Mouse (Mus musculus): Measurements from ENCODE around the gene Vgll1.

The Vgll1 gene

DNA sequence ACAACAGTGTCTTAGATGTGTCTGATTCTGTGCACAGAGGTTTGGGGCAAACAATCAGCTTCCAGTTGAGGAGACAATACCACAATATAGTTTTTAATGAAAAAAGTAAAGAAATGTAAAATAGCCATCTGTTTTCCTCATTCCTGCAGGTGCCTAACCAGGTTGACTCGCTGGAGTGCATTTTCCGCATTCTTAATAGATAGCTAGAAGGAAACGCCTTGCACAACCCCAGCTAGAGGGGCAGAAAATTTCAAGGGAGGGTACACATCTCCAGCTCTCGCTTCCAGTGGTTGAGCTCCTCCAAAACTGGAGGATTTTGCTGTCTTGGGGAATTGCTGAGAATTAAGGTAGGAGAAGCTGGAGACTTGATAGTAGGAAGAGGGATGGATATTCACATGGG is at the start of gene Vgll1:
Vgll1 (plus strand) TSS at position 301 of the 400 bp plus-strand sequence.
- DNase-seq (ENCODE audit: extremely low read depth, insufficient read length, low spot score) = no peak

DNA sequence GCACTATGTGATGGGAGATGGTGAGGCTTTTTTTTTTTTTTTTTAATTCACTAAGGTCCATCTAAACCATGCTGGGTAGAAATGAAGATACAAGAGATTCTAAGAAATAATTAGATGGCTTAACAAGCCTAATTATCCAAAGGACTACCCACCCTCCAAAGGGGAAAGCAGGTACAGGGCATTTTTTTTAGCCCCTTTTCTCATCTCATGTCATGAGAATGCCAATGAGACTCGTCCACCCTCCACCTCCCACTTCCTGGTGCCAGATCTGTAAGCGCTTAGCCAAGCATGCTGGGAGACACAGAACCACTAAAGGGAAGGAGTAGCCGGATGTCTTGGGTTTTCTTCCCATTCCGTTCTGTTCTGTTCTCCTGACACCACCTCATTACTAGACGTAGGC is 45.1 kb upstream of the Vgll1 start, which contains the start of gene Brs3:
Brs3 (plus strand) TSS at position 301 of the 400 bp plus-strand sequence.
- DNase-seq (ENCODE audit: extremely low read depth, insufficient read length, low spot score) = no peak

DNA sequence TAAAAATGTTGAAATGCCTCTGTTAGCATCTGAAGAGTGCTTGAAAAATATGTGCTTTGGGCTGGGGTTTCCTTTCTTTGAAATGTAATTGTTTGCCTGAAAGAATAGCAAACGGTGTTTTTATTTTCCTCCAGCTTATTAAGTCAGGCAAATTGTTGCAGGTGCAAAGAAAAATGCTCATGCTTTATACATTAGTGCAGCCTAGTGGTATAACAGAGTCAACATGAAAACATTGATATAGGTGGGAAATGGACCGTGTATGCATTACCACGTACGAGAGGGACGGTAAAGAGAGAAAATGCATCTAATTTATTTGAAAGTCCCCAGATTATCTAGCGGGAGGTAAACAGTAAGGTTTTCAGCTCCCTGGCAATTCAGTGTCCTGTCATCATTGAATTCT is 44.0 kb upstream of the Vgll1 start:
- DNase-seq (ENCODE audit: extremely low read depth, insufficient read length, low spot score) = no peak

DNA sequence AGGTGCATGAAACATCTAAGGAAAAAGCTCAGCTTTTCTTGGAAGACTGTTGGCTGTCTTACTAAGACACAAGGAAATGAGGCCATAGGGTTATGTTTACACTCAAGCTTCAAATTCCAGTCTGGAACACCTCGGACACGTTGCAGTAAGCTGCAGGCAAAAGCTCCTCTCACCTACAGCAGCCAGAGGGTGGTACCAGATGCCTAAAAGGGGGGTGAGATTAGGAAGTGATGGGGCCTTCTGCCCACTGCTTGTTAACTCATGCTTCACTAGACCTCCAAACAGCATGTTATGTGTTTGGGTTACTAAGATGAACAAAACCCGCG is 35.1 kb upstream of the Vgll1 start:
- no peak for DNase-seq (ENCODE audit: extremely low read depth, insufficient read length, low spot score)

DNA sequence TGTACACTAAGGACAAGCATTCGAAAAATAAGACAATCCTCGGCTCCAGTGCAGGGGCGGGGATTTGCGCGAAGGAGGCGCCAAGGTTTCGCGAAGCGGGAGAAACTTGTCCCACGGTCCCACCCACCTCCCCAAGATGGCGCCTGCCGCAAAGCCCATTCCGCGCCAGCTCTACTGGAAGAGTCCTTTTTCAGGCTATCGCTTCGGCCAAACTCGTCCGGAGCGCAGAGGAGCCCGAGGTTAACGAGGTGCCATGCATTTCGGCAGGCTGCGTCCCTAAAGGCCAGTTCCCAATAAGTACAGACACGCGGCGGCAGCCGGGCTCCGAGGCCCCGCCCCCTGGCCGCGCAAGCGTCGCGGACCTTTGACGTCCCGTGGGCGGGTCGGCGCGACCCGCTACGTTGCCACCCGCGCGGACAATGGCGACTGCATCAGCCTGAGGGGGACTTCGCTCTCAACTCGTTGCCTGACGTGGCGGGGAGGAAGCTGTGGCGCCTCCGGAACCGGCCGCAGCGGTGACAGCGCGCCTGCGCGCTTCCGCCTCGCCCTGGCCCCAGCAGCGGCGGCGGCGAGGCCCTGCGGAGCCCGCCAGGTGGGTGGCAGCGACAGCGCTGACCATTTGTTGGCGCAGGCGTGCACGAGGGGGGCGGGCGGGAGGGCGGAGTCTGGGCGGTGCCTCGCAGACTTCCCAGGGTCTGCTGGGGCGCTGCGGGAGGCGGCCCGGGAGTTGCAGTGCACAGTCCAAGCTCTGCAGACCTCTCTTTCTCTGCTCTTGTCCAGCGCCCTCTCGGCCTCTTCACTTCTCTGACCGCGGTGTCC is 34.5 kb upstream of the Vgll1 start, which contains the start of gene Htatsf1:
Htatsf1 (plus strand) TSS at position 410 of the 819 bp plus-strand sequence.
- peak; percentile 90 for DNase-seq (ENCODE audit: extremely low read depth, insufficient read length, low spot score)

DNA sequence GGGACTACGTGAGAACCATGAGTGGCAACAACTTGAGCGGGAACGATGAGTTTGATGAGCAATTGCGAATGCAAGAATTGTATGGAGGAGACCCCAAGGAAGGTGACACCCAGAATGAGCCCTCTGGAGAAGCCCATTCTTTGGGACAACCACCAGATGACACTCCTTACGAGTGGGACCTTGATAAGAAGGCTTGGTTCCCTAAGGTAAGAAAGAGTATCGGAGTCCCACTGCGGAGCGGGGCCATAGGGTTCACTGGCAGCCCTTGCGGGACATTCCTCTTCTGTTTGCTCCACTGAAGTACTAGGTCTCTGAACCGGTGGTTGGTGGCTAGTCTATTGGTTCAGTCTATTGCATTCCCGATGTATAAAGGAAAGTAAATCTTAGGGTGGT is 33.9 kb upstream of the Vgll1 start:
- no peak for DNase-seq (ENCODE audit: extremely low read depth, insufficient read length, low spot score)

DNA sequence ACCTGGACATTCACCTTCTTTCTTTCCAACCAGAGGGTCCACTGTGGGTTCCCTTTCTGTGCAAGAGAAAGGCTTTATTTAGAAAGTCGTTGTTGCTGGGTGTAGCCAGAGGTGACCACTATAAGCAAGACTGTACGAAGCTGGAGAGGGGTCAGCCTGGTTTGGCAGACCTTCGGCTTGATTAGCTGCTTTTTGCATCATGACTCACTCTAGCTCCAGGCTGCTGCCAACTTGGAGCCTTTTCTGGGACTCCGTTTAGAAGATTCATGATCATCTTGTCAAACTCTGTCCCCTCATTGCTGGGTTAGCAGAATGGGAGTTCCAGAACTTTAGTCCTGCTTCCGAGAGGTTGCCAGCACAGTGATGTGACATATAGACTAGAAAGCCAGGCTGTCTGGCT is 6.4 kb upstream of the Vgll1 start:
- no peak for DNase-seq (ENCODE audit: extremely low read depth, insufficient read length, low spot score)

DNA sequence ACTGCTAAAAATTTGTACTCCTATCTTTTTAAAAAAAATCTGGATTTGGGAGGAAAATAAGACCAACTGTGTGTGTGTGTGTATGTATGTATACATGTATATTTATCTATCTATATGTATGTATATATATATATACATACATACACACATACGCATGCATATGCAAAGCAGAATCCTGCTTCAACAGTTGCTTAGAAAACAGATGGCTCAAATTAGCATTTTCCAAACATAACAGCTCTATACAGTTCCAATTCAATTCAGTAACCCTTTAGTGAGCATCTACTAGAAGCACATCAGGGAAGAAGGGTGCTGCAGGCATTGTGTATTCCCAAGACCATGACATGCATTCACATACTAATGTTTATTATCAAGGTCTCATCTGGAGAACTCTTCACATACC is 15.5 kb downstream of the Vgll1 start:
- DNase-seq (ENCODE audit: extremely low read depth, insufficient read length, low spot score) = no peak

DNA sequence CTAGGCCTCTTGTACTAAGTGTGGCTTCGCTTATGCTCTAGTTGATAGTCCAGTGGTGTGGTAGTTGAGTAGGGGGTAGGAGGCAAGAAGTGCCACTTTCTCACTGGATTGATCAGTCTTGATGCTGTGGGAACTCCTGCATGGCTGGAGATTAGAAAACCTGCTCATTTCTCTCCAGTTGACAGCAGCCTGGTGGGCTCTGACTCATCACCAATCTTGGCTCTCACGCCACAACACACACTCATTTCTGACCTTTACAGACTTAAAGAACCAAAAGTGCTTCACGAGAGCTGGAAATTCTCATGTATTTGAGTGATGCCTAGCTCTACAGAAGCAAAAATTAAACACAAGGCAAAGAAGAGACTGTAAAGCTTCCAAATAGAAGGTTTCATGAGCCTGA is 19.1 kb downstream of the Vgll1 start:
- no peak for DNase-seq (ENCODE audit: extremely low read depth, insufficient read length, low spot score)

DNA sequence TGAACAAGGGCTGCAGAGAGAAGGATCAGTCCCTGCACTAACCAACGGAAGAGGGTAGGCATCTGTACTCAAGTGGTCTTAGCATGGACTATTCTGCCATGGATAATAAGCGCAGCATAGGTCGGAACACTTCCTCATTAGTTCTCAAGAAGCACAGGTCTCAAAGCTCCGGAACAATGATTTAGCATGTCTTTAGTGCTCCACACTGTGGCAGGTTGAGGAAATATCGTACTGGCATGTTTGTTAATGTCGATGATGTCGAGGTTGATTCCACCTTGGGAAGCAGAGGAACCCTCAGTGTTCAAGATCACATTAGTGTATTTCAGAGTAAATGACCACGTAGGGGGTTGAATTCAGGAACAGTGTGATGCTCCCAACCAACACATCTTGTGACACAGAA is 30.2 kb downstream of the Vgll1 start:
- DNase-seq (ENCODE audit: extremely low read depth, insufficient read length, low spot score) = no peak

DNA sequence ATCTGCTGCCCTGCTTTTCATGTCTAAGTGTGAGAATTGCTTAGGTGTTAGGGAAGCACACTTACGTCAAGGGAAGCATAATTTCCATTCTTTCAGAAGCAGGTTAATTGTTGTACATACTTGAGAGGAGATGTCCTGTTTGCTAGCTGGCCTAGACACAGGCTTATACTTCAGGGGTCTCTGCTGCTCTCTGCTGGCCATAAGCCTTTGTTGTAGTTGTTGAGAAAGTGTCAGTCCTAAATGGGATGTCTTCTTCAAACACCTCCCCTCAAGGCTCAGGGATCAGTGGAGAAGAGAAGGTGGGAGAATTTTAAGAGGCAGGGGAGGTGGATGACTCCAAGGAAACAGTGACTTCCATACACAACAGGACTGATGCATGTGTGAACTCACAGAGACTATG is 32.9 kb downstream of the Vgll1 start:
- no peak for DNase-seq (ENCODE audit: extremely low read depth, insufficient read length, low spot score)

DNA sequence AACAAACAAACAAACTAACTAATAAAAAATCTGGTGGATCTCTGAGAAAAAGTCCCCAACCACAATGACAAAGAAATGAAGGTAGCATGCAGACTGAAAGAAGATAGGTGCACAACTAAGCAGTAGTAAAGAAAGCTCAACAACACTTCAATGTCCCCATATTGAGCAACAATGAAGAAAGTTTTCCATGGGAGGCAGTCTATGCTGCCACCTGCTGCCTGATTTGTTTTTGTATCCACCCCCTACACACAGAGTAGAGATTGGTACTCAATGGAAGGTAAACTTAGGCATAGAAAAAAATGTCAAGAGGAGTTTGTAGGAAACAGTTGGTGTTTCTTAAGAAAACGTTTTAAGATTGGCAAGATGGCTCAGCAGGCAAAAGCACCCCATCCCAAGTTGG is 42.7 kb downstream of the Vgll1 start:
- no peak for DNase-seq (ENCODE audit: extremely low read depth, insufficient read length, low spot score)

DNA sequence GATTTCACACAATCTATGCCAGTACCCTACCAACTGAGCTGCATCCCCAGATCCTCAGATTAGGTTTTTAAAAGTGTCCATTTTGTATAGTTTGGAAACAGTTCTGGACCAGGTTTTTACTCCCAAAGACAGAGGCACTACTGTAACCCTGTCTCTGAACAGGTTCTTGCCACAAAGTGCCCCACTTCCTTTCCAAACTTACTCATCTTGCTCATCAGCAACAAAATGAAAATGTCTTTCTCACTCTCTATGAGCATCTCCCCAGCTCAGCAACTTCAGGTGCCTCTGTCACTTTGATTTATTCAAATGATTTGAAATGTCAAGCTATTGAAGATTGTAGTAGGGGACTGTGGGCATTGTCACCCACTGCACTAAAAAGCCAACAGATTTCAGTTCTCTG is 49.7 kb downstream of the Vgll1 start:
- DNase-seq (ENCODE audit: extremely low read depth, insufficient read length, low spot score) = no peak

DNA sequence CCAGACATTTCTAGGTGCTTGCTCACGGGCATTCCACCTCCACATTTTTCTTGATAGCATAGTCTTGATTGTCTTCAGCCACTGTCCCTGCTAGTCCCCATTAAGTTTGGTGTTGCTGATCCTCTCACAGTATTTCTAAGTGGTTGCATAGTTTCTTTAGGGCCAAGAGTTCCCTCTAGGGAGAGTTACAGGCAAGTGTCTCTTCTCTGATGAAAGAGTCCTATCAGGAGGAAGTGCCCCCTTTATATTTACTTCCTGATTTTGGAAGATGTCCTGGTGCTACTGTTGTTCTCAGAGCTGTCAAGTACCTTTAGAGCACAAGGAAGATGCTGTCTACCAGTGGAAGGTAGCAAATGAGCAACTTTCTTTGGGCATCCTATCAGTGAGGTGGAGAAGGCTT is 65.6 kb downstream of the Vgll1 start:
- DNase-seq (ENCODE audit: extremely low read depth, insufficient read length, low spot score) = no peak
